Mouse (Mus musculus) hindbrain, embryonic 14.5 days (tissue): Measurements from ENCODE around the gene Gltp. TPM values are rescaled to one million over a fixed set of nuclear protein-coding genes. Genes with fewer than 3 reads are reported as not detected.

Experiments
- ATAC-seq: fragments of 200-750 bp; cut with Nextera tagmentation; 2 replicates; pipeline ENCODE4 v1.8.0; 2017; ENCODE audit warnings: moderate number of reproducible peaks, mild to moderate bottlenecking, moderate TSS enrichment, moderate library complexity; ENCODE audit not compliant: low FRiP score
- DNase-seq: peaks from one replicate; pipeline ENCODE4 v3.0.0-alpha.2; 2015; ENCODE audit warnings: low spot score
- H3K27ac ChIP-seq: fragments of 300-500 bp; sonication (generic); 2 replicates; pipeline ENCODE4 v1.5.1; 2014; ENCODE audit warnings: mild to moderate bottlenecking, moderate library complexity
- H3K27me3 ChIP-seq: fragments of 300-500 bp; sonication (generic); 2 replicates; pipeline ENCODE4 v1.6.1; 2014; ENCODE audit warnings: mild to moderate bottlenecking, low read length, mixed read lengths; ENCODE audit not compliant: control insufficient read depth, insufficient read depth
- H3K36me3 ChIP-seq: fragments of 300-500 bp; sonication (generic); replicated peaks from 2 replicates; pipeline ENCODE4 v1.6.1; 2014; ENCODE audit not compliant: control insufficient read depth, insufficient read depth
- H3K4me1 ChIP-seq: fragments of 300-500 bp; sonication (generic); replicated peaks from 2 replicates; pipeline ENCODE4 v1.6.1; 2014; ENCODE audit warnings: antibody characterized with exemption, low read length, mixed read lengths; ENCODE audit not compliant: control insufficient read depth, insufficient read depth
- H3K4me2 ChIP-seq: fragments of 300-500 bp; sonication (generic); replicated peaks from 2 replicates; pipeline ENCODE4 v1.6.1; 2014; ENCODE audit warnings: mild to moderate bottlenecking, moderate library complexity
- H3K4me3 ChIP-seq: fragments of 300-500 bp; sonication (generic); replicated peaks from 2 replicates; pipeline ENCODE4 v1.5.1; 2014; ENCODE audit warnings: mild to moderate bottlenecking, low read length
- H3K9ac ChIP-seq: fragments of 300-500 bp; sonication (generic); 2 replicates; pipeline ENCODE4 v1.6.1; 2014
- H3K9me3 ChIP-seq: fragments of 300-500 bp; sonication (generic); 2 replicates; pipeline ENCODE4 v1.6.1; 2016; ENCODE audit warnings: low read length; ENCODE audit not compliant: control insufficient read depth
- WGBS: fragments of 180-500 bp; shearing (Covaris S2); extraction: QIAGEN DNeasy Blood & Tissue Kit; methylation state at CpG from one replicate; pipeline ENCODE4 v1.1.7; 2014; 5-methylcytosine and 5-hydroxymethylcytosine counted together
- polyA plus RNA-seq: library from polyadenylated mRNA; unstranded; fragments of >200 nt; fragmentation: Nextera tagmentation; extraction: Ambion mirVana; gene quantifications from 2 replicates; pipeline ENCODE4 v1.2.1, GENCODE M21; 2014

Gltp gene
- polyA plus RNA-seq, 1 experiment from 2014 or later: 33.7 TPM

DNA sequence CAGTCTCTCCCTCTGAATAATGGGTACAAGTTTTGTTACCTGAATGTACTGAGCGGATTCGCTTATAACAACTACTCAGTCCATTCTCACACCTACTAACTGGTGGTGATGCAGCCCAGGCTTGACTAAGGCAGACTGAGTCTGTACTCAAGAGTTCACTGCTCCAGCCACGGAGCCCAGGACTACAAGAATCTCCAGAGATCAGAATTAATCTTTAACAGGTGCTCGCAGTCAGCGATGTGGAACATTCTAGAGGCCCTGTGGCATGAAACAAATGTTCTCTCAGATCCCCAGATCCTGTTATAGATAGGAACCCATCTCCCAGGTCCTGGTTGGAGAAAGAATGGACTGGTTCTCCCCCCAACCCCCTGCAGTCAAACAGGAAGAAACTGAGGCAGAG, 35.1 kb downstream of the Gltp start:
- Histone ChIP-seq H3K36me3 (no peaks in the 10 kb centered on the region), H3K4me1 (peaks cover 10% of the 10 kb centered on the region; the same call in 1 of the 2 replicates), H3K27ac (no peak overlapping the region), H3K9me3 (no peaks in the 10 kb centered on the region), H3K9ac (no peak overlapping the region), H3K4me3 (no peak overlapping the region), H3K4me2 (no peak overlapping the region), H3K27me3 (peaks cover 44% of the 10 kb centered on the region)
- ATAC-seq (no peak), DNase-seq (no peak)
- 87% methylated on average over 5 of the region's 5 CpGs for WGBS

DNA sequence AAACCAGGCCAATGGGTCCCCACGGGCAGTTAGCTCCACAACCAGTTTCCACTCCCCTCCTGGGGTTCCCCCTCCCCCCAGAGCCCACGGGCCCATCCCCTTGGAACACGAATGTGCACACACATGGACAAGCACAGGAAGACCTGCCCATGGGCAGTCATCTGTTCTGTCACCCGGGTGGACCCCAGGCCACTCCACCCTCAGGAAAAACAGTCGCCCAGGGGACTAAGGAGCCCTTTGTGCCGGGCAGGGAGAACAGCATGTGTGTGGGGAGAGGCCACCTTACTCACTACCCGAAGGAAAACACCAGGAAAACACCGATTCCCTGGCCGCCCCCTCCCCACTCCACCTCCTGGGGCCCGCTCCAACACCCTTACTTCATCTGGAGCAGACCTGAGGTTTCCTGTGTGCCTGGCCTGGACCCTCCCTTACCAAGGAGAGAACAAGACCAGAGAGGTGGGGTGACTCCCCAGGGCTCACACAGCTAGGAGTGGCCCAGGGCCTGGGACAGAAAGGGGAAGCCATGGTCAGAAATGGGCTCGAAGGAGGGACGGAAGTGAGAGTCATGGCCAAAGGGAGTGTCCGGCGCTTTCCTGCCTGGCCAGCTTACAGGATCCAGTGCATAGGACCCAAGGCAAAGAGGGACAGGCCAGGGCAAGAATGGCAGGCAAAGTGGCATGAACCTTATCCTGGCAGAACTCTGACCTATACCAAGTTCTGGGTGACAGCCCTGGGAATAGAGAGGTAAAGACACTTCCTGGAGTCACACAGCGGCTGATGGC, 36.9 kb downstream of the Gltp start:
- H3K9me3 ChIP-seq: no peaks in the 10 kb centered on the region
- H3K36me3 ChIP-seq: no peaks in the 10 kb centered on the region
- H3K4me2 ChIP-seq: no peak overlapping the region
- ATAC-seq (no peak), DNase-seq (no peak)
- peaks cover 34% of the 10 kb centered on the region for H3K27me3 ChIP-seq
- no peak overlapping the region for H3K9ac ChIP-seq
- peaks cover 12% of the 10 kb centered on the region; the same call in 1 of the 2 replicates for H3K4me1 ChIP-seq
- no peak overlapping the region for H3K27ac ChIP-seq
- no peak overlapping the region for H3K4me3 ChIP-seq
- 74% methylated on average over 12 of the region's 15 CpGs for WGBS

DNA sequence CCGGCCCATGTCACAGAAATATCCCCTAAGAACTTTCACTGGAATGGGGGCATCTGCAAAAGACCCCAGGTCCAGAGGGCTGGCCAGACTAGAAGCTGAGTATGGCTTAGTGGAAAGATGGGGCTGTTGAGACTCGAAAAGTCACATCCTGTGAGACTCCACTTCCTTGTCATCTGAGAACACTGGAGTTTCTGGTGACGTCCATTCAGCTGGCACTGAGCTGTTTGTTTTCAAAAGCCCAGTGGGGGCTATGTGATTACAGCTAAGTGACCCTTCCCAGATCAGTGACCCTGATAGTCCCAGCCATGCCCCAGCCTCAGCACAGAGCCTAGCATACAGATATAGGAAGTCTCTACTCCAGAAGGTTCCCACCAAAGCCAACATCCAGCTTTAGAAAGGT, 39.3 kb downstream of the Gltp start:
- Histone ChIP-seq H3K4me1 (peaks cover 16% of the 10 kb centered on the region; the same call in 1 of the 2 replicates), H3K4me2 (no peak overlapping the region), H3K36me3 (no peaks in the 10 kb centered on the region), H3K27ac (no peak overlapping the region), H3K9ac (no peak overlapping the region), H3K27me3 (peaks cover 12% of the 10 kb centered on the region), H3K9me3 (no peaks in the 10 kb centered on the region), H3K4me3 (no peak overlapping the region)
- whole genome bisulfite sequencing: 33% methylated on average over 3 of the region's 3 CpGs
- no peak for DNase-seq
- ATAC-seq: no peak

DNA sequence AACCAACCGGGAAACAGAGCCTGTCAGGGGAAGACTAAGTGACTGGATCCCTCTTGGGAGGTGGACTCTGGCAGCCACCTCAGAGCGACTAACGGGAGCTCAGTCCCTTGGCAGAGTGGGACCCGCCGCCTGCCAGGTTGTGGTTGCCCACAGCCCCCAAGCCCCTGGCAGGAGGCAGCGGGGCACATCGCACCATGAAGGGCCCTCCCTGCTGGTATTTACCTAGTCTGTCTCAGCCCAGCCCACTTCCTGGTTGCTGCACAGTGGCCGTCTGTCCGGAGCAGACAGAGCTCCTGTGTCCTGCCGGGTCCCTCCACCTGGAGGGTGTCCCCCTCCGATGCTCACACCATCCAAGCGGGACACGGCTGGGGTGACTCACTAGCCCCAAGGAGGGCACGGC, 39.8 kb downstream of the Gltp start:
- DNase-seq (no peak), ATAC-seq (no peak)
- Histone ChIP-seq H3K4me2 (no peak overlapping the region), H3K9me3 (no peaks in the 10 kb centered on the region), H3K27ac (no peak overlapping the region), H3K36me3 (no peaks in the 10 kb centered on the region), H3K27me3 (peaks cover 8% of the 10 kb centered on the region), H3K4me3 (no peak overlapping the region), H3K4me1 (peaks cover 16% of the 10 kb centered on the region; the same call in 1 of the 2 replicates), H3K9ac (no peak overlapping the region)
- 48% methylated on average over 14 of the region's 14 CpGs for WGBS

DNA sequence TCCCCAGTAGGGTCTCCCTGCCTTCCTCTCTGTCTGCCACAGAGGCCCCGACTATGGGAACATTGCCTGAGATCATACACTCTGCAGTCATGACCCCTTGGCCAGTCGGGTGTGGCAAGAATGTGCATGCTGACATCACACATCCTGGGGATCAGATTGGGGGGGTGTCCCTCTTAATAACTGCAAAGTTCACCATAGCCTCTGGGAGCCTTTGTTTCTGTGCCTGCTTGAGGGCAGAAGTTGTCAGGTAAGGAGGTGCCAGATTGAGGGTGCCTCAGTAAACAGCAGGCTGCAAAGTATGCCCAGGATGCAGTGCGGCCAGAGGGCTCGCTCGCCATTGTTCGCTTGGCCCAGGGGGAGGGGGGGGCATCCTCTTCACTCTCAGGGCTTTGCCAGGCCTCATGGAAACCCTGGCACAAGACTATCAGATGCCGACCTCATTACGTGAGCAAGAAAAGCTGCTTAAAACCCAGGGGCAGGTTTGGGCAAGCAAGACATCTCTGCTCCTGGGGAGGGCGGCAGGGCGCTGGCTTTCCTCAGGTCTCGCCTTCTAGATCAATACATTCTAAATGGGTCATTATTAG, 42.0 kb downstream of the Gltp start:
- Histone ChIP-seq H3K9ac (no peak overlapping the region), H3K9me3 (no peaks in the 10 kb centered on the region), H3K36me3 (no peaks in the 10 kb centered on the region), H3K4me3 (no peak overlapping the region), H3K27ac (no peak overlapping the region), H3K4me1 (peaks cover 16% of the 10 kb centered on the region; the same call in 1 of the 2 replicates), H3K27me3 (no peaks in the 10 kb centered on the region; the same call in 1 of the 2 replicates), H3K4me2 (no peak overlapping the region)
- DNase-seq (no peak), ATAC-seq (no peak)
- 68% methylated on average over 11 of the region's 11 CpGs for WGBS

DNA sequence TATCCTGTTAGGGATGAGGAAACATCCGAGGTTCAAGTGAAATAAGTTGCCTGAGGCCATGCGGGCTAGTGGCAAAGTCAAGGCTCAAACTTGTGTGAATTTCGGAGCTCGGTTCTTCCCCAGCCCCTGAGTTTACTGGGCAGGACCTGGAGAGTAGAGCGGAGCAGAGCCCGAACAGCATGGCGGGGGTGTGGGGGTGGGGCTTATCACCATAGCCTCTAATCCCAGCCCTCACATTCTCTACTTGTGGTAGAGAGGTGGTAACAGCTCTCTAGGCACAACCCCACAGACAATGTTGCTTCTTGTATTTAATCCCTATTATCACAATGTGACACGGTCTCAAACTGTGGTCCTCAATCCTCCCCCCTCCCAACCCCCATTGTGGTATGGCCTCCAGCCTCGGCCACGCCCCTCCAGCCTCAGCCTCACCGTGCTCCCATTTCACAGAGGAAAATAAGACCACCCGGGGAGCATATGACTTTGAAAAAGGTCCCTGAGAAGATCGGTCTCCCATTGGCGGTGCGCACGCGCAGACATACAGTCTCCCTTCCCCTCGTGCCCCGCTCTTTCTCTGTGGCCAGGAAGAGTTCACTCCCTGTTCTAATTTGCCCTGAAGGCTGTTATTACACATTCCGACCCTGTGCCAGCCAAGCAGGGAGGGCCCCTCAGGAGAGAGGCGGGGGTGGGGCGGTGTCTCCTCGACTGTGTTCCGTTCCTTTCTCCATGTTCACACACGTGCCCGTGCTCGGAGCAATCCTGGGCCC, 43.4 kb downstream of the Gltp start:
- WGBS: 6% methylated on average over 27 of the region's 27 CpGs
- DNase-seq: peak; percentile 57

DNA sequence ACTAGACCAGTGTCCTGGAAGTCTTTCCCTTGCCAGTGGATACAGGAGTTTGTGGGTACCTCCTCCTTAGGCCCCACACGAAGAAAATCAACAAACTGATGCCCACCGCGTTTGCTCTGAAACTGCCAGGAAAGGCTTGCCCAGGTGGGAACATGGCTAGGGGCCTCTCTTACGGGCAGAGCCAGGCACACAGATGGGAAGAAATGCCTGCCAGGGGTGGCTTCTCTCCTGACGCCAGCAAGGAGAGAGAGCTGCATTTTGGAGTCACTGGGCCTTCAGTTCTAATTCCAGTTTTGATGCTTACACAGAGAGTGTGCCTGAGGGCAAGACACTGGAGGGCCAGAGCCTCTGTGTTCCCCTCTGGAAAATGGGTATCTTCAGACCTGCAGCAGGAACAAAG, 44.9 kb downstream of the Gltp start:
- H3K4me3 ChIP-seq: no peak overlapping the region
- no peak for ATAC-seq
- no peaks in the 10 kb centered on the region; the same call in 1 of the 2 replicates for H3K27me3 ChIP-seq
- DNase-seq: no peak
- H3K4me1 ChIP-seq: peaks cover 14% of the 10 kb centered on the region; the same call in 1 of the 2 replicates
- no peaks in the 10 kb centered on the region for H3K9me3 ChIP-seq
- no peak overlapping the region for H3K27ac ChIP-seq
- H3K4me2 ChIP-seq: no peak overlapping the region
- H3K9ac ChIP-seq: no peak overlapping the region
- 86% methylated on average over 5 of the region's 5 CpGs for WGBS
- H3K36me3 ChIP-seq: no peaks in the 10 kb centered on the region

More for the DNA sequence above, 43.4 kb downstream of the Gltp start:
- Histone ChIP-seq H3K4me2 (peak overlapping the region; percentile 61), H3K27ac (no peak overlapping the region), H3K36me3 (no peaks in the 10 kb centered on the region), H3K9me3 (no peaks in the 10 kb centered on the region), H3K9ac (peak overlapping the region; percentile 47), H3K4me3 (peak overlapping the region; percentile 22), H3K4me1 (peaks cover 16% of the 10 kb centered on the region; the same call in 1 of the 2 replicates), H3K27me3 (no peaks in the 10 kb centered on the region; the same call in 1 of the 2 replicates)
- peak; percentile 36; the same call in 1 of the 2 replicates for ATAC-seq

DNA sequence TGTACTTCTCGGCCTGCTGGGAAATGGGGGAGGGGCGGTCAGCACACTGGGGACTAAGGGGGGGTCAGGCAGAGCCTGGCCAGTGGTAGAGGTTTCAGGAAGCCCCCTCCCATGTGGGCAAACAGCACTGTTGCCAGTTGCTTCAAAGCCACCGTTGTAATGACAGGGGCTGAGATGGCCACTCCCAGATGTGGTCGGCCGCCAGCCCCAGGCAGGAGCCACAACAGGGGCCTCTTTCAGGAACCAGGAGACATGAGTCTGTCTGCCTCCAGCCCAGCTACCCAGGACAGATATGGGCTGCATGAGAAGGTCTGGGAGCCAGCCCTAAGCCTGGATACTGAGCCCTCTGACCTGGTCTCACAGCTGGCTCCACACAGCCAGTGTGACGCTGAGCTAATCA, 45.9 kb downstream of the Gltp start:
- DNase-seq (no peak), ATAC-seq (no peak)
- Histone ChIP-seq H3K4me2 (no peak overlapping the region), H3K9ac (no peak overlapping the region), H3K9me3 (no peaks in the 10 kb centered on the region), H3K4me1 (peaks cover 11% of the 10 kb centered on the region; the same call in 1 of the 2 replicates), H3K4me3 (no peak overlapping the region), H3K27me3 (no peaks in the 10 kb centered on the region), H3K27ac (no peak overlapping the region), H3K36me3 (no peaks in the 10 kb centered on the region)
- WGBS: 51% methylated on average over 6 of the region's 6 CpGs

DNA sequence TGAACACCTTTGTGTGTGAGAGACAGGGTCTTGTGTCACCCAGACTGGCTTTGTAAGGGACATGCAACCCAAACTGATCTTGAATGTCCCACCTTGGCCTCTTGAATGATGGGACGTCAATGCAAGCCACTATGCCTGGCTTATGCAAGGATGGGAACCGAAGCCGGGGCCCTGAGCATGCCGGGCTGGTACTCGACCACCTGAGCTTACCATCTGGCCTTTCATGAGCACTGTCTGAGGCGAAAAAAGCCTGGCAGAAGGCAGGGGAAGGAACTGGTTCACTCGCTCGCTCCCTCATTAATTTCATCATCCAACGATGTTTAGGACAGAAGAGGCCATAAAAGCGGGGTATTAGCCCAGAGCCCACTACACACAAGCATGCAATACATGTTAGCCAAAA, 50.0 kb downstream of the Gltp start:
- no peak overlapping the region for H3K9ac ChIP-seq
- WGBS: 71% methylated on average over 10 of the region's 10 CpGs
- no peak overlapping the region for H3K4me3 ChIP-seq
- no peak overlapping the region for H3K27ac ChIP-seq
- H3K4me2 ChIP-seq: no peak overlapping the region
- H3K27me3 ChIP-seq: no peaks in the 10 kb centered on the region
- H3K4me1 ChIP-seq: no peaks in the 10 kb centered on the region
- DNase-seq (no peak), ATAC-seq (no peak)
- H3K36me3 ChIP-seq: no peaks in the 10 kb centered on the region
- H3K9me3 ChIP-seq: no peaks in the 10 kb centered on the region
